Mouse (Mus musculus) C2C12 (cell line): ENCODE results near the gene Armh4. TPM values are rescaled to one million over a fixed set of nuclear protein-coding genes. Genes with fewer than 3 reads are reported as not detected.

Source experiments
- H3K27me3 ChIP-seq: one replicate; pipeline ENCODE4 v1.6.1; 2011; ENCODE audit not compliant: control insufficient read depth, insufficient read depth, insufficient read length
- H3K36me3 ChIP-seq: one replicate; pipeline ENCODE4 v1.6.1; 2011; ENCODE audit not compliant: control insufficient read depth, insufficient read depth
- H3K4me3 ChIP-seq: one replicate; pipeline ENCODE4 v1.5.1; 2011; ENCODE audit warnings: mild to moderate bottlenecking, control low read depth; ENCODE audit not compliant: poor library complexity, insufficient read depth, severe bottlenecking
- H3K79me2 ChIP-seq: one replicate; pipeline ENCODE4 v1.6.1; 2011; ENCODE audit not compliant: control insufficient read depth, insufficient read depth
- H3K79me3 ChIP-seq: one replicate; pipeline ENCODE4 v1.6.1; 2011; ENCODE audit warnings: low read depth, control low read depth
- H3ac ChIP-seq: one replicate; pipeline ENCODE3; 2011; ENCODE audit warnings: low read depth; ENCODE audit not compliant: control insufficient read depth, insufficient read length
- CEBPB ChIP-seq: IDR thresholded peaks from one replicate; pipeline ENCODE4 v1.6.1; 2011; ENCODE audit warnings: low read depth, mild to moderate bottlenecking, control low read depth, moderate library complexity
- CTCF ChIP-seq: IDR thresholded peaks from one replicate; pipeline ENCODE4 v1.5.1; 2011; ENCODE audit not compliant: control insufficient read depth, insufficient read depth, insufficient read length
- FOSL1 ChIP-seq: IDR thresholded peaks from one replicate; pipeline ENCODE4 v1.8.0; 2011; ENCODE audit warnings: mild to moderate bottlenecking, low read length; ENCODE audit not compliant: poor library complexity, insufficient read depth, severe bottlenecking
- MAX ChIP-seq: IDR thresholded peaks from one replicate; pipeline ENCODE4 v1.6.1; 2011; ENCODE audit warnings: mild to moderate bottlenecking, control low read depth
- MYOD1 ChIP-seq: IDR thresholded peaks from one replicate; pipeline ENCODE4 v1.6.1; 2011; ENCODE audit warnings: low read depth; ENCODE audit not compliant: control insufficient read depth, insufficient read length
- MYOG ChIP-seq: IDR thresholded peaks from one replicate; pipeline ENCODE4 v1.6.1; 2011; ENCODE audit not compliant: control insufficient read depth, insufficient read length; ENCODE audit errors: extremely low read depth
- USF1 ChIP-seq: IDR thresholded peaks from one replicate; pipeline ENCODE4 v1.6.1; 2011; ENCODE audit warnings: low read depth, mild to moderate bottlenecking, control low read depth, moderate library complexity
- polyA plus RNA-seq: library from polyadenylated mRNA; unstranded; fragments of >200 nt; fragmentation: generic; extraction: Trizol; gene quantifications from one replicate; pipeline ENCODE4 v1.2.1, GENCODE M21; 2012; ENCODE audit warnings: missing spikeins

Gene Armh4
- polyA plus RNA-seq, 1 experiment: not detected

GRCm38 (mm10) chr14:49739328-49739727, 43.9 kb downstream of the Armh4 start:
- Histone ChIP-seq H3K27me3 (no peaks in the 10 kb centered on the region), H3K79me2 (no peaks in the 10 kb centered on the region), H3K36me3 (no peaks in the 10 kb centered on the region), H3K4me3 (no peak overlapping the region), H3ac (no peak overlapping the region), H3K79me3 (no peaks in the 10 kb centered on the region)
- no peak for TF ChIP-seq CTCF
- TF ChIP-seq MYOG: no peak
- no peak for TF ChIP-seq USF1
- no peak for TF ChIP-seq MAX
- TF ChIP-seq CEBPB: no peak

GRCm38 (mm10) chr14:49738441-49739088, 44.6 kb downstream of the Armh4 start:
- Histone ChIP-seq H3K27me3 (no peaks in the 10 kb centered on the region), H3K79me3 (no peaks in the 10 kb centered on the region), H3K4me3 (no peak overlapping the region), H3K79me2 (no peaks in the 10 kb centered on the region), H3K36me3 (no peaks in the 10 kb centered on the region), H3ac (no peak overlapping the region)
- TF ChIP-seq USF1 (no peak), MYOG (no peak), CTCF (no peak), CEBPB (no peak), MYOD1 (no peak), FOSL1 (no peak), MAX (no peak)

- Histone ChIP-seq H3K36me3 (no peaks in the 10 kb centered on the region), H3ac (no peak overlapping the region), H3K4me3 (no peak overlapping the region), H3K79me2 (no peaks in the 10 kb centered on the region), H3K79me3 (no peaks in the 10 kb centered on the region), H3K27me3 (no peaks in the 10 kb centered on the region)
- TF ChIP-seq MYOD1 (no peak), FOSL1 (no peak), CEBPB (no peak)
These were observed 49.2 kb downstream of the Armh4 start for GRCm38 (mm10) chr14:49733950-49734349.

- H3K4me3 ChIP-seq: no peak overlapping the region
- no peak for TF ChIP-seq MAX
- TF ChIP-seq FOSL1: no peak
- no peak for TF ChIP-seq MYOD1
- TF ChIP-seq MYOG: no peak
- no peak for TF ChIP-seq CEBPB
- no peak for TF ChIP-seq USF1
- TF ChIP-seq CTCF: no peak
- no peaks in the 10 kb centered on the region for H3K79me2 ChIP-seq
- no peaks in the 10 kb centered on the region for H3K79me3 ChIP-seq
- no peaks in the 10 kb centered on the region for H3K36me3 ChIP-seq
- no peaks in the 10 kb centered on the region for H3K27me3 ChIP-seq
- no peak overlapping the region for H3ac ChIP-seq
These were observed 59.7 kb downstream of the Armh4 start for GRCm38 (mm10) chr14:49723361-49724054.

- Histone ChIP-seq H3ac (no peak overlapping the region), H3K36me3 (no peaks in the 10 kb centered on the region), H3K4me3 (no peak overlapping the region), H3K79me2 (no peaks in the 10 kb centered on the region), H3K79me3 (no peaks in the 10 kb centered on the region), H3K27me3 (no peaks in the 10 kb centered on the region)
- no peak for TF ChIP-seq MYOG
- TF ChIP-seq USF1: no peak
- TF ChIP-seq MYOD1: no peak
- no peak for TF ChIP-seq CEBPB
- no peak for TF ChIP-seq MAX
- no peak for TF ChIP-seq CTCF
- no peak for TF ChIP-seq FOSL1
These were observed 60.4 kb downstream of the Armh4 start for GRCm38 (mm10) chr14:49722782-49723181.

- H3K36me3 ChIP-seq: no peaks in the 10 kb centered on the region
- TF ChIP-seq FOSL1 (no peak), USF1 (no peak), CTCF (no peak), MYOD1 (no peak), MYOG (no peak)
- H3K79me2 ChIP-seq: no peaks in the 10 kb centered on the region
- H3ac ChIP-seq: no peak overlapping the region
- H3K79me3 ChIP-seq: no peaks in the 10 kb centered on the region
- no peak overlapping the region for H3K4me3 ChIP-seq
- no peaks in the 10 kb centered on the region for H3K27me3 ChIP-seq
These were observed 61.9 kb downstream of the Armh4 start for GRCm38 (mm10) chr14:49721281-49721680.
